Mouse (Mus musculus) kidney, embryonic 16.5 days (tissue): ENCODE results near the gene Pitpnc1. TPM values are rescaled to one million over a fixed set of nuclear protein-coding genes. Genes with fewer than 3 reads are reported as not detected.

Experiments used
- ATAC-seq: fragments of 200-750 bp; cut with Nextera tagmentation; 2 replicates; pipeline ENCODE4 v1.8.0; 2017; ENCODE audit warnings: moderate TSS enrichment; ENCODE audit not compliant: low FRiP score, low TSS enrichment
- H3K27ac ChIP-seq: fragments of 300-500 bp; sonication (generic); 2 replicates; pipeline ENCODE4 v1.5.1; 2014; ENCODE audit warnings: low read length
- H3K27me3 ChIP-seq: fragments of 300-500 bp; sonication (generic); 2 replicates; pipeline ENCODE4 v1.6.1; 2014; ENCODE audit warnings: low read length, control low read depth, mixed read lengths; ENCODE audit not compliant: insufficient read depth
- H3K36me3 ChIP-seq: fragments of 300-500 bp; sonication (generic); 2 replicates; pipeline ENCODE4 v1.6.1; 2014; ENCODE audit warnings: low read length, control low read depth, mixed read lengths; ENCODE audit not compliant: insufficient read depth
- H3K4me1 ChIP-seq: fragments of 300-500 bp; sonication (generic); 2 replicates; pipeline ENCODE4 v1.6.1; 2014; ENCODE audit warnings: low read length, control low read depth, mixed read lengths; ENCODE audit not compliant: insufficient read depth
- H3K4me2 ChIP-seq: fragments of 300-500 bp; sonication (generic); replicated peaks from 2 replicates; pipeline ENCODE4 v1.6.1; 2014; ENCODE audit warnings: low read depth, low read length
- H3K4me3 ChIP-seq: fragments of 300-500 bp; sonication (generic); 2 replicates; pipeline ENCODE4 v1.5.1; 2014; ENCODE audit warnings: mild to moderate bottlenecking, low read length
- H3K9ac ChIP-seq: fragments of 300-500 bp; sonication (generic); replicated peaks from 2 replicates; pipeline ENCODE4 v1.6.1; 2014; ENCODE audit warnings: low read length
- H3K9me3 ChIP-seq: fragments of 300-500 bp; sonication (generic); 2 replicates; pipeline ENCODE4 v1.6.1; 2016; ENCODE audit warnings: low read length, control low read depth
- WGBS: fragments of 180-500 bp; shearing (Covaris S2); extraction: QIAGEN DNeasy Blood & Tissue Kit; methylation state at CpG from one replicate; pipeline ENCODE4 v1.1.7; 2014; 5-methylcytosine and 5-hydroxymethylcytosine counted together
- polyA plus RNA-seq: library from polyadenylated mRNA; unstranded; fragments of >200 nt; fragmentation: Nextera tagmentation; extraction: Ambion mirVana; gene quantifications from 2 replicates; pipeline ENCODE4 v1.2.1, GENCODE M21; 2015

The Pitpnc1 gene
- polyA plus RNA-seq, 1 experiment from 2014 or later, result 21.5 TPM

GRCm38 (mm10) chr11:107457282-107457681 is 13.2 kb downstream of the Pitpnc1 start:
- no peak overlapping the region for H3K4me3 ChIP-seq
- H3K27me3 ChIP-seq, result no peaks in the 10 kb centered on the region
- H3K9me3 ChIP-seq, result no peaks in the 10 kb centered on the region
- no peak overlapping the region for H3K4me2 ChIP-seq
- H3K4me1 ChIP-seq, result peaks cover 20% of the 10 kb centered on the region; the same call in 1 of the 2 replicates
- no peak overlapping the region for H3K9ac ChIP-seq
- 93% methylated on average over 3 of the region's 3 CpGs for WGBS
- ATAC-seq, result no peak
- peaks cover 7% of the 10 kb centered on the region; the same call in 1 of the 2 replicates for H3K36me3 ChIP-seq
- no peak overlapping the region for H3K27ac ChIP-seq

- H3K4me1 ChIP-seq, result peaks cover 42% of the 10 kb centered on the region
- no peak for ATAC-seq
- no peaks in the 10 kb centered on the region for H3K9me3 ChIP-seq
- H3K9ac ChIP-seq, result no peak overlapping the region
- no peak overlapping the region for H3K4me3 ChIP-seq
- H3K4me2 ChIP-seq, result peak overlapping the region; percentile 31; the same call in 1 of the 2 replicates
- H3K36me3 ChIP-seq, result peaks cover 7% of the 10 kb centered on the region; the same call in 1 of the 2 replicates
- no peaks in the 10 kb centered on the region for H3K27me3 ChIP-seq
- no peak overlapping the region for H3K27ac ChIP-seq
- WGBS, result 35% methylated on average over 19 of the region's 19 CpGs
These were observed 15.7 kb downstream of the Pitpnc1 start for GRCm38 (mm10) chr11:107454546-107455462.

GRCm38 (mm10) chr11:107452053-107452452 is 18.4 kb downstream of the Pitpnc1 start:
- Histone ChIP-seq H3K9me3 (no peaks in the 10 kb centered on the region), H3K27me3 (no peaks in the 10 kb centered on the region), H3K4me1 (peaks cover 55% of the 10 kb centered on the region), H3K36me3 (peaks cover 7% of the 10 kb centered on the region; the same call in 1 of the 2 replicates), H3K9ac (no peak overlapping the region), H3K27ac (peak overlapping the region; percentile 61), H3K4me2 (no peak overlapping the region), H3K4me3 (no peak overlapping the region)
- ATAC-seq, result no peak
- WGBS, result 87% methylated on average over 7 of the region's 7 CpGs

GRCm38 (mm10) chr11:107451106-107451505 is 19.4 kb downstream of the Pitpnc1 start:
- no peak overlapping the region for H3K4me2 ChIP-seq
- H3K27ac ChIP-seq, result peak overlapping the region; percentile 61
- no peaks in the 10 kb centered on the region for H3K9me3 ChIP-seq
- H3K4me3 ChIP-seq, result no peak overlapping the region
- H3K27me3 ChIP-seq, result no peaks in the 10 kb centered on the region
- peaks cover 59% of the 10 kb centered on the region for H3K4me1 ChIP-seq
- 52% methylated on average over 10 of the region's 10 CpGs for WGBS
- no peak overlapping the region for H3K9ac ChIP-seq
- H3K36me3 ChIP-seq, result peaks cover 7% of the 10 kb centered on the region; the same call in 1 of the 2 replicates
- ATAC-seq, result peak; percentile 65

- Histone ChIP-seq H3K9ac (no peak overlapping the region), H3K27ac (no peak overlapping the region), H3K4me2 (no peak overlapping the region), H3K27me3 (no peaks in the 10 kb centered on the region), H3K9me3 (no peaks in the 10 kb centered on the region), H3K4me3 (no peak overlapping the region), H3K4me1 (peaks cover 57% of the 10 kb centered on the region), H3K36me3 (peaks cover 7% of the 10 kb centered on the region; the same call in 1 of the 2 replicates)
- 55% methylated on average over 6 of the region's 6 CpGs for WGBS
- ATAC-seq, result no peak
These were observed 20.4 kb downstream of the Pitpnc1 start for GRCm38 (mm10) chr11:107450097-107450496.

DNA sequence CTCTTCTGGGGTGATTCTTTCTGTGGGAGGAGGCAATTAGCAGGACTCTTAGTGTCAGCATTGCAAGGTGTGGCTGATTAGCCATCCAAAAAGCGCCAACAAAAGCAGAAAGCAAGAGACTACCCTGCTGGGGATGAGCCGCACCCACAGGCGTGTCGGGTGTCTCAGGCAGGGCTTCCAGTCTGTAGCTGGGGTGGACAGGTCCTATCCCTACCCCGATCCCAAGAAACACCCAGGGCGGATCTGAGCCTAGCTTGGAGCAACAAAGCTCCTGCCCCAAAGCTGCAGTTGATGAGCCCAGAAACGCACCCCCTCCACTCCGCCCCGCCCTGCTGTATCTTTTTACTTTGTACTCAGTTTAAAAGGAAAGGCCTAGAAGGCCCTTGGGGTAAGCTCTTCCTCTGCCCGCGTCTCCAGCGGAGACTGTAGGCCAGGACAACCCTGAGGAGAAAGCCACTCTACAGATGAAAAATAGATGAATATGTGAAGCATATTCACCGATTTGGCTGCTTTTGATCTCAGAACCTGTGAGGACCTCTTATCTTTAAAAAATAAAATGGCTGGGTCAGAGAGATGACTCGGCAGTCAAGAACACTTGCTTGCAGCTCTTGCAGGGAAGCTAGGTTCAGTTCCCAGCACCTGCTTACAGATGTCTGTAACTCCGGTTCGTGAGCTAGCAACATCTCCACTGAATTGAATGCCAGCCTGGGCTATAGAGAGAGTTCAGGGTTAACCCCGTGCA is 21.2 kb downstream of the Pitpnc1 start:
- no peak for ATAC-seq
- Histone ChIP-seq H3K9ac (no peak overlapping the region), H3K4me1 (peaks cover 50% of the 10 kb centered on the region), H3K27me3 (no peaks in the 10 kb centered on the region), H3K9me3 (no peaks in the 10 kb centered on the region), H3K4me3 (no peak overlapping the region), H3K4me2 (no peak overlapping the region), H3K27ac (no peak overlapping the region), H3K36me3 (peaks cover 7% of the 10 kb centered on the region; the same call in 1 of the 2 replicates)
- 64% methylated on average over 17 of the region's 17 CpGs for WGBS

GRCm38 (mm10) chr11:107447915-107448314 is 22.6 kb downstream of the Pitpnc1 start:
- Histone ChIP-seq H3K27me3 (no peaks in the 10 kb centered on the region), H3K4me3 (no peak overlapping the region), H3K9ac (no peak overlapping the region), H3K9me3 (no peaks in the 10 kb centered on the region), H3K4me1 (peaks cover 59% of the 10 kb centered on the region), H3K4me2 (no peak overlapping the region), H3K36me3 (no peaks in the 10 kb centered on the region), H3K27ac (no peak overlapping the region)
- 84% methylated on average over 9 of the region's 9 CpGs for WGBS
- no peak for ATAC-seq

- Histone ChIP-seq H3K9ac (no peak overlapping the region), H3K27me3 (no peaks in the 10 kb centered on the region), H3K36me3 (no peaks in the 10 kb centered on the region), H3K4me3 (no peak overlapping the region), H3K4me2 (no peak overlapping the region), H3K9me3 (no peaks in the 10 kb centered on the region), H3K27ac (no peak overlapping the region), H3K4me1 (peaks cover 60% of the 10 kb centered on the region)
- WGBS, result 51% methylated on average over 5 of the region's 5 CpGs
- no peak for ATAC-seq
These were observed 23.1 kb downstream of the Pitpnc1 start for GRCm38 (mm10) chr11:107447349-107447748.

DNA sequence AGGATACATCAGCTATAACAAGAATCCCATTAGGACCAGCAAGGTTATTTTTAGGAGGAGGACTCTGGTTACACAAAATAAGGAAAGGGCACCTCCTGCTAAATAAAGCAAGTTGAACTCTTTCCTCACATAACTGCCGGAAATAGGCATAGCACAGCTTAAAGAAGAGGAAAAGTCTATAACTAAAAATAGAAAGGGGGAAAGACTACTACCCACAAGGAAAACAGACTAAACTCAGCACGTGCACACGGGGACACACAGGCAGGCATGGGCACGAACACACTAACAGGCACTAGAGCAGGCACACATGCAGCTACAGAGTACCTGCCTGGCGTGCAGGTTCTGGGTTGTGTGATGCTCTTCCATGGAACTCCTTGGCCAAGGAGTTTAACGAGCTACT is 23.8 kb downstream of the Pitpnc1 start:
- Histone ChIP-seq H3K9ac (no peak overlapping the region), H3K4me3 (no peak overlapping the region), H3K9me3 (no peaks in the 10 kb centered on the region), H3K4me2 (no peak overlapping the region), H3K27me3 (no peaks in the 10 kb centered on the region), H3K4me1 (peaks cover 53% of the 10 kb centered on the region), H3K27ac (no peak overlapping the region), H3K36me3 (no peaks in the 10 kb centered on the region)
- 65% methylated on average over 6 of the region's 6 CpGs for WGBS
- no peak for ATAC-seq
